Mouse (Mus musculus) kidney, embryonic 16.5 days (tissue): ENCODE measurements around the gene Samd4. TPM values are rescaled to one million over a fixed set of nuclear protein-coding genes. Genes with fewer than 3 reads are reported as not detected.
A peak's percentile ranks its signal among the peaks of the same experiment; 100 is the strongest.
"Not testable (repeated sequence)": the region's sequence is repeated elsewhere in the genome, so short reads cannot be mapped to it uniquely, and the experiment has no call there.

Source experiments
- ATAC-seq: fragments of 200-750 bp; cut with Nextera tagmentation; 2 replicates; pipeline ENCODE4 v1.8.0; 2017; ENCODE audit warnings: moderate TSS enrichment; ENCODE audit not compliant: low FRiP score, low TSS enrichment
- H3K27ac ChIP-seq: fragments of 300-500 bp; sonication (generic); 2 replicates; pipeline ENCODE4 v1.5.1; 2014; ENCODE audit warnings: low read length
- H3K27me3 ChIP-seq: fragments of 300-500 bp; sonication (generic); 2 replicates; pipeline ENCODE4 v1.6.1; 2014; ENCODE audit warnings: low read length, control low read depth, mixed read lengths; ENCODE audit not compliant: insufficient read depth
- H3K36me3 ChIP-seq: fragments of 300-500 bp; sonication (generic); 2 replicates; pipeline ENCODE4 v1.6.1; 2014; ENCODE audit warnings: low read length, control low read depth, mixed read lengths; ENCODE audit not compliant: insufficient read depth
- H3K4me1 ChIP-seq: fragments of 300-500 bp; sonication (generic); 2 replicates; pipeline ENCODE4 v1.6.1; 2014; ENCODE audit warnings: low read length, control low read depth, mixed read lengths; ENCODE audit not compliant: insufficient read depth
- H3K4me2 ChIP-seq: fragments of 300-500 bp; sonication (generic); replicated peaks from 2 replicates; pipeline ENCODE4 v1.6.1; 2014; ENCODE audit warnings: low read depth, low read length
- H3K4me3 ChIP-seq: fragments of 300-500 bp; sonication (generic); 2 replicates; pipeline ENCODE4 v1.5.1; 2014; ENCODE audit warnings: mild to moderate bottlenecking, low read length
- H3K9ac ChIP-seq: fragments of 300-500 bp; sonication (generic); replicated peaks from 2 replicates; pipeline ENCODE4 v1.6.1; 2014; ENCODE audit warnings: low read length
- H3K9me3 ChIP-seq: fragments of 300-500 bp; sonication (generic); 2 replicates; pipeline ENCODE4 v1.6.1; 2016; ENCODE audit warnings: low read length, control low read depth
- WGBS: fragments of 180-500 bp; shearing (Covaris S2); extraction: QIAGEN DNeasy Blood & Tissue Kit; methylation state at CpG from one replicate; pipeline ENCODE4 v1.1.7; 2014; 5-methylcytosine and 5-hydroxymethylcytosine counted together
- polyA plus RNA-seq: library from polyadenylated mRNA; unstranded; fragments of >200 nt; fragmentation: Nextera tagmentation; extraction: Ambion mirVana; gene quantifications from 2 replicates; pipeline ENCODE4 v1.2.1, GENCODE M21; 2015

The Samd4 gene
- polyA plus RNA-seq, 1 experiment from 2014 or later, result 4.6 TPM

- Histone ChIP-seq H3K4me2 (peak overlapping the region; percentile 31), H3K4me1 (peaks cover 4% of the 10 kb centered on the region; the same call in 1 of the 2 replicates), H3K36me3 (no peaks in the 10 kb centered on the region), H3K27ac (no peak overlapping the region), H3K9me3 (no peaks in the 10 kb centered on the region), H3K27me3 (no peaks in the 10 kb centered on the region), H3K4me3 (no peak overlapping the region), H3K9ac (no peak overlapping the region)
- 0 out of 2 replicates have a peak, but pooled peaks have one; percentile 31 for ATAC-seq
- 44% methylated on average over 19 of the region's 19 CpGs for WGBS
These were observed 221.9 kb downstream of the Samd4 start for GRCm38 (mm10) chr14:47104246-47105173.

DNA sequence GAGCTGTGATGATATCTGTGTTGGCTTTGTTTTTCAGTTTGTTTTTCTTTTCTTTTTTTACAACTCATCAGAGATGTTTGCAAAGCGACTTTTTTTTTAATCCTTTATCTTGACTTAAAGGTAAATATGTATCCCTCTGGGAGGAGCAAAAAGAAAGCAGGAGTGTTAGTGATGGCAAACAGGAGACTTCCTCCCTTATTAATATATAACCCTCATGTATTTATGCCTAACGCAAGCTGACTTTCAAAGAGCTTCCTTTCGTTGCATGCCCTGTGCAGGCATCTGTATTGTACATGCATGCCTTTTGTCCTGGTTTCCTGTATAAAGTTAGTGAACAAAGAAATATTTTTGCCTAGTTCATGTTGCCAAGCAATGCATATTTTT, 222.5 kb downstream of the Samd4 start:
- Histone ChIP-seq H3K9me3 (no peaks in the 10 kb centered on the region), H3K4me3 (no peak overlapping the region), H3K27me3 (no peaks in the 10 kb centered on the region), H3K36me3 (no peaks in the 10 kb centered on the region), H3K4me2 (no peak overlapping the region; the same call in 1 of the 2 replicates), H3K27ac (no peak overlapping the region), H3K9ac (no peak overlapping the region), H3K4me1 (peaks cover 4% of the 10 kb centered on the region; the same call in 1 of the 2 replicates)
- 57% methylated on average over 3 of the region's 3 CpGs for WGBS
- ATAC-seq, result no peak

DNA sequence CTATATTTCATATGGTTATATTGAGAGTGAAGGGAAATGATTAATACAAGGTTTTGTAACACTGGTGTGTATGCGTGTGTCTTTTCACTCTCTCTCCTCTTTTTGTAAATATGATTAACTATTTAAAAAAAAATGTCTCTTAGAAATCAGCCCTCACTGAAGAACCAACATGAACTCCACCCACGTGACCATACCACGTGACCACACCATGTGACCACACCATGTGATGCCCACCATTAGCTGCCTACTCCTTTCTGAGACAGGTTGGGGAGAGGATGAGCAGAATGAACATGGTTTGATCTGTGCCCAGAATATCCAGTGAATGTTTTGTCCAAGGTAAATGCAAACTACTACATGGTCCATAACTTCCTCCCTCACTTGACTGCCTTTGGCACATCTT, 223.1 kb downstream of the Samd4 start:
- Histone ChIP-seq H3K9me3 (no peaks in the 10 kb centered on the region), H3K4me3 (no peak overlapping the region), H3K27ac (no peak overlapping the region), H3K9ac (no peak overlapping the region), H3K36me3 (no peaks in the 10 kb centered on the region), H3K4me2 (no peak overlapping the region), H3K27me3 (no peaks in the 10 kb centered on the region), H3K4me1 (peaks cover 4% of the 10 kb centered on the region; the same call in 1 of the 2 replicates)
- 86% methylated on average over 3 of the region's 3 CpGs for WGBS
- no peak for ATAC-seq

GRCm38 (mm10) chr14:47107461-47107860, 224.8 kb downstream of the Samd4 start:
- 91% methylated on average over 3 of the region's 3 CpGs for WGBS
- Histone ChIP-seq H3K4me1 (peaks cover 4% of the 10 kb centered on the region; the same call in 1 of the 2 replicates), H3K9me3 (no peaks in the 10 kb centered on the region), H3K4me3 (no peak overlapping the region), H3K27me3 (no peaks in the 10 kb centered on the region), H3K4me2 (no peak overlapping the region), H3K27ac (no peak overlapping the region), H3K9ac (no peak overlapping the region), H3K36me3 (no peaks in the 10 kb centered on the region)
- ATAC-seq, result no peak

DNA sequence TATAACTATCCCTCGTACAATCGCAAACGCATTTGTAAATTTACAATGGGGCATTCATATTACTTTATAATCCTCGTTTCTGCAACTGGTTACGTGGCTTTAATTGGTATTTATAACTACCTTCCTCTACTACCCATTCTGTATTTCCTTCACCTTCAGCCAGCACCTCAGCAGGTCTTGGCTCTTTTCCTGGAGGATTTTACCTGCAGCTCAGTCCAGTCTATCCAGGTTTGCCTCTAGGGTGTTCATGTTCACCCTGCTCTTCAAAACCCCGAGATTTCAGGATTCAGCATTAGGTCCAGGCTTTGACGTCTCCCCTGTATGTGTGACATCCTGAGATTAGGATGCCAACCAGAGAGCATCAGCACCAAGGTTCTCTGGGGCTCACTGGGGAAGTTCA, 227.7 kb downstream of the Samd4 start:
- WGBS, result 83% methylated on average over 6 of the region's 7 CpGs
- not testable (repeated sequence) for H3K4me3 ChIP-seq, H3K9ac ChIP-seq, H3K4me1 ChIP-seq, ATAC-seq, H3K36me3 ChIP-seq, H3K27ac ChIP-seq, H3K27me3 ChIP-seq, H3K9me3 ChIP-seq, H3K4me2 ChIP-seq

- no peak overlapping the region for H3K4me3 ChIP-seq
- H3K36me3 ChIP-seq, result no peaks in the 10 kb centered on the region
- H3K27me3 ChIP-seq, result no peaks in the 10 kb centered on the region
- no peaks in the 10 kb centered on the region for H3K4me1 ChIP-seq
- no peak overlapping the region for H3K27ac ChIP-seq
- no peaks in the 10 kb centered on the region for H3K9me3 ChIP-seq
- ATAC-seq, result no peak
- H3K9ac ChIP-seq, result no peak overlapping the region
- WGBS, result 47% methylated on average over 9 of the region's 9 CpGs
- no peak overlapping the region for H3K4me2 ChIP-seq
These were observed 228.7 kb downstream of the Samd4 start for GRCm38 (mm10) chr14:47111341-47111740.

DNA sequence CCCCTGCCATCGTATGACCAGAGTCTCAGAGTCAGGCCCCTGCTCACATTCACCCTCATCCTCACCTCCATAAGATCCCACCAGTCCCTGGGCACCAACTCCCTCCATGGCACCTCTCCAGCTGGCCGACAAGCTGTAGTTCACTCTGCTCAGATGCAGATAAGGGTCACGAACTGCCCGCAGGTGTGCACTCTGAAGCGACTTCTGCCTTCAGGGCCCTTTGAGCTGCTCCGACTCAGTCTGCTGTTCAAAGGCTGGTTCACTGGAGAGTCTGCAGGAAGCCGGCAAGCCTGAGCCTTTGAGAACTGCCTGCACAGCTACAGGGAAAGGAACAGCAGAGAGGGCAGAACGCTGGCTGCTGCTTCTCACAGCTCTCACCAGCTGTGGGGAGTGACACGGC, 232.5 kb downstream of the Samd4 start:
- Histone ChIP-seq H3K9ac (no peak overlapping the region), H3K4me1 (no peaks in the 10 kb centered on the region), H3K27me3 (no peaks in the 10 kb centered on the region), H3K4me2 (no peak overlapping the region), H3K9me3 (no peaks in the 10 kb centered on the region), H3K4me3 (no peak overlapping the region), H3K36me3 (no peaks in the 10 kb centered on the region), H3K27ac (no peak overlapping the region)
- WGBS, result 60% methylated on average over 9 of the region's 9 CpGs
- no peak for ATAC-seq

GRCm38 (mm10) chr14:47116062-47116762, 233.6 kb downstream of the Samd4 start:
- no peak for ATAC-seq
- no peaks in the 10 kb centered on the region for H3K9me3 ChIP-seq
- H3K27ac ChIP-seq, result no peak overlapping the region
- no peaks in the 10 kb centered on the region for H3K36me3 ChIP-seq
- no peak overlapping the region for H3K4me2 ChIP-seq
- H3K27me3 ChIP-seq, result no peaks in the 10 kb centered on the region
- WGBS, result 78% methylated on average over 9 of the region's 10 CpGs
- H3K4me1 ChIP-seq, result no peaks in the 10 kb centered on the region
- no peak overlapping the region for H3K4me3 ChIP-seq
- H3K9ac ChIP-seq, result no peak overlapping the region

DNA sequence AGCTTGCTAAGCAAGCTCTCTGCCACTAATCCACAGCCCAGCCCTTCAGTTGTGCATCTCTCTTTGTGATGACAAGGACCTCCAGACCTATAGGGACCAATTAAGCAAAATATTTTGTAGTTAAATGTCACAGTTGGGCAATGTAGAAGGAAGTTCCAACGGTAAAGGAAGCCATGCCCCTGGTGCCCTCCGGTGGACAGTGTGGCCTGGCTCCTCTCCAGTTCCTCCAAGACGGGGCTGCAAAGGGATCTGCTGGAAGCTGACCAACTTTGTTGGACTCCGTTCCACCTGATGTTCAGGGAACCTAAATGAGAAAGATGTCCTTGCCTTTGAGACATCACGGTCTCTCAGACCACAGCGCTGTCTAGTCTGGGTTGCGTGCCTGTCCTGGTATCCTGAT, 234.9 kb downstream of the Samd4 start:
- Histone ChIP-seq H3K27ac (no peak overlapping the region), H3K36me3 (no peaks in the 10 kb centered on the region), H3K27me3 (no peaks in the 10 kb centered on the region), H3K4me1 (no peaks in the 10 kb centered on the region), H3K4me3 (no peak overlapping the region), H3K9me3 (no peaks in the 10 kb centered on the region), H3K9ac (no peak overlapping the region), H3K4me2 (no peak overlapping the region)
- ATAC-seq, result no peak
- 76% methylated on average over 7 of the region's 7 CpGs for WGBS

GRCm38 (mm10) chr14:47127987-47128386, 245.3 kb downstream of the Samd4 start:
- ATAC-seq, result no peak
- no peaks in the 10 kb centered on the region for H3K4me1 ChIP-seq
- H3K27ac ChIP-seq, result no peak overlapping the region
- no peak overlapping the region for H3K4me3 ChIP-seq
- H3K9ac ChIP-seq, result no peak overlapping the region
- H3K27me3 ChIP-seq, result no peaks in the 10 kb centered on the region
- H3K36me3 ChIP-seq, result no peaks in the 10 kb centered on the region
- no peaks in the 10 kb centered on the region for H3K9me3 ChIP-seq
- no peak overlapping the region for H3K4me2 ChIP-seq
- 90% methylated on average over 5 of the region's 5 CpGs for WGBS
